Mouse (Mus musculus): ENCODE results near the gene Ankub1. TPM values are rescaled to one million over a fixed set of nuclear protein-coding genes. Genes with fewer than 3 reads are reported as not detected.
A peak's percentile ranks its signal among the peaks of the same experiment; 100 is the strongest.

The Ankub1 gene
- polyA plus RNA-seq, 1 experiment from 2014 or later, result 0.20 TPM

DNA sequence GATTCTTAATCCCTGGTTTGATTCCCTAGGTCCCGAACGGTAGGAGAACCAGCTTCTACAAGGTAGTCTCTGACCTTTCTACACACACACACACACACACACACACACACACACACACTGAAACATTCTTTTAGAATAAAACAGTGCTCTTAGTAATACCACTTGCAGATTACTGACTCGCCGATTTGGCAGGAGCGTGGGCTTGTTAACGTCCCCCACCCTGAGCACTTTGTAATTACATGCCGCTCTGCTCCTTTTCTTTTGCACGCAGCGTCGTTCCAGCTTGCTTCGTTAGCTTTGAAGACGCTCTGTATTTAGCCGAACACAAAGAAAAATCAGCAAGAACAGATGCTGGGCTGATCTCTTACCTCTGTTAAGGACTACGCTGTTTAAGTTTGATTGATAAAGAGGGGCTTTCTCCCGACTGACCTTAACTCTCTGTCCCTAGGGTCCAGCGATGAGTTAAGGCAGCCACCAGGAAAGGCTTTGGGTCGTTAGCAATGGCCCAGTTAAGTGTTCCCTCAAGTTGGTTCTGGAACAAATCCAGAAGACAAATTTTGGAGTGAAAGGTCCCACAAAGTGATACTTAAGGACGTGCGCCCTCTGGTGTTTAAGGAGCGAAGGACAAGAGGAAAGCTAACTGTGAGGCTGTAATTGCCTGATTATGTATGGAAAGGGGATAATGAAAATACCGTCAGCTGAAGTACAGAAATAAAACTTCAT is 67.2 kb downstream of the Ankub1 start:
- ATAC-seq (ENCODE audit: low FRiP score) (peak; percentile 63; the same call in 1 of the 2 replicates), DNase-seq (ENCODE audit: low spot score) (peak; percentile 90)
- Histone ChIP-seq H3K4me2 (replicated peaks; ENCODE audit: low read depth, low read length) (peak overlapping the region; percentile 39), H3K27ac (ENCODE audit: low read depth, low read length) (no peak overlapping the region), H3K4me1 (replicated peaks; ENCODE audit: control insufficient read depth, insufficient read depth, low read length) (no peaks in the 10 kb centered on the region), H3K9ac (ENCODE audit: low read depth, low read length) (peak overlapping the region; percentile 27; the same call in 1 of the 2 replicates), H3K27me3 (ENCODE audit: control insufficient read depth, insufficient read depth, low read length) (no peaks in the 10 kb centered on the region), H3K4me3 (ENCODE audit: low read depth, low read length) (peak overlapping the region; percentile 14), H3K9me3 (ENCODE audit: control insufficient read depth, low read length) (no peaks in the 10 kb centered on the region), H3K36me3 (ENCODE audit: control insufficient read depth, insufficient read depth, low read length) (no peaks in the 10 kb centered on the region)
- WGBS, result 23% methylated on average over 21 of the region's 21 CpGs

DNA sequence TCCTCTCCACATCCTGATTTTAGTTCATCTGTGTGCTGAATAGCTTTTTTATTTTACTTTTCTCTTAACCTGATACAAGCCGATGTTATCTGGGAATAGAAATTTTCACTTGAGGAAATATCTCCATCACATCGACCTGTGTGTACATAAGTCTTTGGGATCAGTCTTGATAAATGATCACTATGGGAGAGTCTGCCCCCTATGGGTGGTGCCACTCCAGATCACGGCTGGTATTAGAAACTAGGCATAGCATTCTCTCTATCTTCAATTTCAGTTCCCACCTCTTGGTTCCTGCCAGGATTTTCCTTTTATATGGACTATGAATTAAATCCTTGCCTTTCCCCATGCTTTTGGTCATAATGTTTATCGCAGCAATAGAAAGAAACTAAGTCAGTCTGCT is 72.9 kb downstream of the Ankub1 start:
- ATAC-seq (ENCODE audit: low FRiP score) (no peak), DNase-seq (ENCODE audit: low spot score) (peak; percentile 22)
- Histone ChIP-seq H3K36me3 (ENCODE audit: control insufficient read depth, insufficient read depth, low read length) (no peaks in the 10 kb centered on the region), H3K9me3 (ENCODE audit: control insufficient read depth, low read length) (no peaks in the 10 kb centered on the region), H3K4me1 (replicated peaks; ENCODE audit: control insufficient read depth, insufficient read depth, low read length) (no peaks in the 10 kb centered on the region), H3K4me2 (replicated peaks; ENCODE audit: low read depth, low read length) (no peak overlapping the region), H3K4me3 (ENCODE audit: low read depth, low read length) (no peak overlapping the region), H3K27me3 (ENCODE audit: control insufficient read depth, insufficient read depth, low read length) (no peaks in the 10 kb centered on the region), H3K27ac (ENCODE audit: low read depth, low read length) (no peak overlapping the region), H3K9ac (ENCODE audit: low read depth, low read length) (no peak overlapping the region)
- 82% methylated on average over 4 of the region's 4 CpGs for WGBS

DNA sequence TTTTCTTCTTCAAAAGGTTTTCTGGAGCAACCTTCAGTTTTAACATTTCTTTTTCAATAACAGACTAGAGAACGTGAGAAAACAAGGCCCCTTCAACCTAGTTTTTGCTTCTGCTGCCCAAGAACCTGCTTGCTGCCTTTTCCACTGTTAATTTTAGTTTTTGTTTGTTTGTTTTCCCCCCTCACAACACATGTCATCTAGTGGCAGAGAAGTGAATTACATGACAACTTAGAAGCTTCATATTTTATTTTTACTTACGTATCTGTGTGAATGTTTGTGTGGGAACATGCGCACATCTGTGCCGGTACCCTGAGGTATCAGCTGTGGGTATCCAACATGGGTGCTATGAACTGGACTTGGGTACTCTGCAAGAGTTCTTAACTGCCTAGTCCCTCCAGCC is 76.9 kb downstream of the Ankub1 start:
- Histone ChIP-seq H3K4me1 (replicated peaks; ENCODE audit: control insufficient read depth, insufficient read depth, low read length) (no peaks in the 10 kb centered on the region), H3K4me3 (ENCODE audit: low read depth, low read length) (no peak overlapping the region), H3K4me2 (replicated peaks; ENCODE audit: low read depth, low read length) (no peak overlapping the region), H3K27me3 (ENCODE audit: control insufficient read depth, insufficient read depth, low read length) (no peaks in the 10 kb centered on the region), H3K9me3 (ENCODE audit: control insufficient read depth, low read length) (no peaks in the 10 kb centered on the region), H3K9ac (ENCODE audit: low read depth, low read length) (no peak overlapping the region), H3K36me3 (ENCODE audit: control insufficient read depth, insufficient read depth, low read length) (no peaks in the 10 kb centered on the region), H3K27ac (ENCODE audit: low read depth, low read length) (no peak overlapping the region)
- no peak for DNase-seq (ENCODE audit: low spot score)
- WGBS, result 94% methylated on average over 4 of the region's 4 CpGs
- no peak for ATAC-seq (ENCODE audit: low FRiP score)

DNA sequence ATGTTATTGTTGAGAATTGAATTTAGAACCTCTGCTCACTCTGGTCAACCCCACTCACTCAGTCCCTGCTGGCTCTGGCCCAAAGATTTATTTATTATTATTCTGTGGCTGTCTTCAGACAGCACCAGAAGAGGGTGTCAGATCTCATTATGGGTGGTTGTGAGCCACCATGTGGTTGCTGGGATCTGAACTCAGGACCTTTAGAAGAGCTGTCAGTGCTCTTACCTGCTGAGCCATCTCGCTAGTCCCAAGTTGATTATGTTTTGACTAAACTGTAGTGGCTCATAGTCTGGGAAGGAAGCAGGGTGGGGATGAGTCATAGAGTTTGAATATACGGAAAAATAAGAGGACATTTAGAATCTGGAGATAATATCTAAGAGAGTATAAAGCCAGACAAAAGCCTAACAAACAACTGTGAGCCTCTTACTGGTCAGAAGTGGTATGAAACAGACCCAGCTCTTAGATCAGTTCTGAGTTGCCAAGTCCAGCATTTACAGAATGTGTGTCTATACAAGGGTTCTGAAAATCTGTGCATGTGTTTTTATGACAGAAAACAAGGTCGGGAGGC is 80.1 kb downstream of the Ankub1 start:
- H3K36me3 ChIP-seq (ENCODE audit: control insufficient read depth, insufficient read depth, low read length), result no peaks in the 10 kb centered on the region
- H3K9me3 ChIP-seq (ENCODE audit: control insufficient read depth, low read length), result no peaks in the 10 kb centered on the region
- H3K4me1 ChIP-seq (replicated peaks; ENCODE audit: control insufficient read depth, insufficient read depth, low read length), result no peaks in the 10 kb centered on the region
- 77% methylated on average over 3 of the region's 3 CpGs for WGBS
- no peaks in the 10 kb centered on the region for H3K27me3 ChIP-seq (ENCODE audit: control insufficient read depth, insufficient read depth, low read length)
- H3K4me2 ChIP-seq (replicated peaks; ENCODE audit: low read depth, low read length), result no peak overlapping the region
- no peak overlapping the region for H3K4me3 ChIP-seq (ENCODE audit: low read depth, low read length)
- DNase-seq (ENCODE audit: low spot score) (no peak), ATAC-seq (ENCODE audit: low FRiP score) (no peak)
- H3K27ac ChIP-seq (ENCODE audit: low read depth, low read length), result no peak overlapping the region
- H3K9ac ChIP-seq (ENCODE audit: low read depth, low read length), result no peak overlapping the region

DNA sequence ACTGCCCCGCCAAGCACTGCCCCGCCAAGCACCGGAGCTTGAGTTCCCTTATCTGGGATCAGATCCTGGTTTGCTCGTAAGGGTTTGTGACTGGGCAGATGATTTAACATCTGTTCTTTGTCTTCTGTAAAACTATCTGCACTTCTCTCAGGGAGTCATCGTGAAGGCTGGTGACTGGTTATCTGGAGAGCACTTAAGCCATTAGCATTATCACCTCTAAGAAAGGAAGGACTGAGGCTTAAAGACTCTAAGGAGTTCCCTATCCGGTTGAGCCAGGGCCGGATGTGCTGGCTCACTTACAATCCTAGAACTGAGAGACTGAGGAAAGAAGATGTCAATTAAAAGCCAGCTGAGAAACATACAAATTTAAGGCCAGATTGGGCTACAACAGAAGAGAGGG is 80.8 kb downstream of the Ankub1 start:
- Histone ChIP-seq H3K9me3 (ENCODE audit: control insufficient read depth, low read length) (no peaks in the 10 kb centered on the region), H3K27ac (ENCODE audit: low read depth, low read length) (no peak overlapping the region), H3K27me3 (ENCODE audit: control insufficient read depth, insufficient read depth, low read length) (no peaks in the 10 kb centered on the region), H3K36me3 (ENCODE audit: control insufficient read depth, insufficient read depth, low read length) (no peaks in the 10 kb centered on the region), H3K9ac (ENCODE audit: low read depth, low read length) (no peak overlapping the region), H3K4me3 (ENCODE audit: low read depth, low read length) (no peak overlapping the region), H3K4me1 (replicated peaks; ENCODE audit: control insufficient read depth, insufficient read depth, low read length) (no peaks in the 10 kb centered on the region), H3K4me2 (replicated peaks; ENCODE audit: low read depth, low read length) (no peak overlapping the region)
- ATAC-seq (ENCODE audit: low FRiP score), result no peak
- WGBS, result 88% methylated on average over 7 of the region's 7 CpGs
- no peak for DNase-seq (ENCODE audit: low spot score)

Other genes with a start within 250 kb of the Ankub1 start
- gene Wwtr1, start 116.9 kb downstream of the Ankub1 start, polyA plus RNA-seq (2014; fragmentation: Nextera tagmentation; extraction: Ambion mirVana), result 10.0 and 15.6 TPM in 2 replicates
- 101 and 110 TPM in 2 replicates for gene Commd2, start 41.1 kb downstream of the Ankub1 start, polyA plus RNA-seq (2014; fragmentation: Nextera tagmentation; extraction: Ambion mirVana)
- gene Rnf13, start 43.3 kb upstream of the Ankub1 start, polyA plus RNA-seq (2014; fragmentation: Nextera tagmentation; extraction: Ambion mirVana), result 58.3 and 63.4 TPM in 2 replicates
- gene Pfn2, start 155.3 kb upstream of the Ankub1 start, polyA plus RNA-seq (2014; fragmentation: Nextera tagmentation; extraction: Ambion mirVana), result 305 and 329 TPM in 2 replicates

All from hindbrain, embryonic 11.5 days (tissue).